Mouse (Mus musculus): Measurements from ENCODE around the gene Ctrb1.
A peak's percentile ranks its signal among the peaks of the same experiment; 100 is the strongest.

GRCm38 (mm10) chr8:111662473-111662872, 28.3 kb downstream of the Ctrb1 start:
- peak; percentile 92 for TF ChIP-seq CTCF (conservative IDR thresholded peaks at IDR 0.05; ENCODE audit: insufficient read depth, insufficient read length, low read depth, low read length)
- no peak for TF ChIP-seq POLR2A (IDR thresholded peaks at IDR 0.05; ENCODE audit: low read depth, low read length)

Data from kidney, adult 2 months (tissue).